Mouse (Mus musculus) bone marrow, adult 2 months (tissue): ENCODE measurements at regions not wholly inside any gene's neighbourhood (a gene's known extent, or its start where the extent isn't known, plus 50 kb on each side); places are given as distances from the start of the nearest gene placed in this dataset.

ENCODE experiments used
- CTCF ChIP-seq: fragments of 200-500 bp; IDR thresholded peaks from 2 replicates; pipeline ENCODE4 v1.5.1; 2011; ENCODE audit warnings: low read length, control low read depth; ENCODE audit not compliant: control insufficient read depth, insufficient read depth
- POLR2A ChIP-seq: fragments of 200-500 bp; IDR thresholded peaks from 2 replicates; pipeline ENCODE4 v1.6.1; 2011; ENCODE audit warnings: low read depth, mild to moderate bottlenecking, control low read depth, low read length, borderline replicate concordance; ENCODE audit not compliant: control insufficient read depth

GRCm38 (mm10) chr4:75636627-75637026 is 358.5 kb upstream of the Dmac1 start:
- TF ChIP-seq CTCF (no peak), POLR2A (no peak)
